Mouse (Mus musculus): ENCODE results near the gene Abo. TPM values are rescaled to one million over a fixed set of nuclear protein-coding genes. Genes with fewer than 3 reads are reported as not detected.
"Not testable (repeated sequence)": the region's sequence is repeated elsewhere in the genome, so short reads cannot be mapped to it uniquely, and the experiment has no call there.

Gene Abo
- polyA plus RNA-seq, 1 experiment from 2014 or later = not detected

DNA sequence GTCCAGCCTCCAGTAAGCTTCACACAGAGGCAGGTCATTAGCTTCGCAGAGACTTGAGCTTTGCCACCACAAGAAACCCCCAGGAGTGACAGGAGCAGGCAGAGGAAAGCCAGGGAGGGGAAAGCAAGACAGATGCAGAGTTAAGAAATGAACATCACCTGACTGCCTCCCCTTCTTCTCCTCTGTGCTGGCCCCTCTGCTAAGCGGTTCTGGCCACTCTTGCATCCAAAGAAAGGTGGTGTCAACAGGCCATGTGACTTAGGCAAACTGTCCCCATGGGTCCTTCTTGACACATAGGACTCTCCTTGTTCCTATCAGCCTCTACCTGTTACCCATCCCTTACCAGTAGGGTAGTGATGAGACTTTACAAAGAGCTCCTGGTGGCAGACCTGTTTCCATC, 41.2 kb upstream of the Abo start:
- 82% methylated on average over 2 of the region's 2 CpGs for WGBS

DNA sequence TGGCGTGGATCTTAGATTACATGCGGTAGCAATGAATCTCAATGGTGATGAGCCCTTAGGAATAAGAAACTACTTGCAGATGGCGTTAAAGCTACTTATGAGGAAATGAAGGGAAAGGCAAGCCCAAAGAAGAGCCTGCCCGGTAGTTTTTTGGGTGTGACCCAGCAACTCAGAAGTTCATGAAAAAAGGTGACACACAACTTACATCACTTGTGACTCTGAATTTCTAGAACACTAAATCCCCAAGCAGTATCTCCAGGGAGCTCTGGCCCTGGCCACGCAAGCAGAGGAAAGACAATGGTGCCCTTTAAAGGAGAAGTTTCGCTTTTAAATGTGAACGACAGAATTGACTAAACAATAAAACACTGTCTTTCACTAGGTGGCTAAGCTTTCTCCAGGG, 38.5 kb upstream of the Abo start:
- Histone ChIP-seq H3K4me2 (peak overlapping the region; percentile 70), H3K9ac (peak overlapping the region; percentile 83), H3K9me3 (replicated peaks) (no peaks in the 10 kb centered on the region), H3K27me3 (no peaks in the 10 kb centered on the region), H3K4me1 (peaks cover 33% of the 10 kb centered on the region), H3K36me3 (peaks cover 63% of the 10 kb centered on the region), H3K27ac (peak overlapping the region; percentile 95), H3K4me3 (replicated peaks) (peak overlapping the region; percentile 87)
- whole genome bisulfite sequencing = 10% methylated on average over 7 of the region's 7 CpGs
- no peak for ATAC-seq (replicated peaks; ENCODE audit: low FRiP score)

More for the DNA sequence above, 41.2 kb upstream of the Abo start:
- no peak for ATAC-seq (replicated peaks; ENCODE audit: low FRiP score)
- peaks cover 43% of the 10 kb centered on the region for H3K36me3 ChIP-seq
- H3K27ac ChIP-seq = no peak overlapping the region
- no peak overlapping the region for H3K9ac ChIP-seq
- peaks cover 46% of the 10 kb centered on the region for H3K4me1 ChIP-seq
- H3K4me2 ChIP-seq = no peak overlapping the region
- no peaks in the 10 kb centered on the region for H3K27me3 ChIP-seq
- no peaks in the 10 kb centered on the region for H3K9me3 ChIP-seq (replicated peaks)
- no peak overlapping the region for H3K4me3 ChIP-seq (replicated peaks)

DNA sequence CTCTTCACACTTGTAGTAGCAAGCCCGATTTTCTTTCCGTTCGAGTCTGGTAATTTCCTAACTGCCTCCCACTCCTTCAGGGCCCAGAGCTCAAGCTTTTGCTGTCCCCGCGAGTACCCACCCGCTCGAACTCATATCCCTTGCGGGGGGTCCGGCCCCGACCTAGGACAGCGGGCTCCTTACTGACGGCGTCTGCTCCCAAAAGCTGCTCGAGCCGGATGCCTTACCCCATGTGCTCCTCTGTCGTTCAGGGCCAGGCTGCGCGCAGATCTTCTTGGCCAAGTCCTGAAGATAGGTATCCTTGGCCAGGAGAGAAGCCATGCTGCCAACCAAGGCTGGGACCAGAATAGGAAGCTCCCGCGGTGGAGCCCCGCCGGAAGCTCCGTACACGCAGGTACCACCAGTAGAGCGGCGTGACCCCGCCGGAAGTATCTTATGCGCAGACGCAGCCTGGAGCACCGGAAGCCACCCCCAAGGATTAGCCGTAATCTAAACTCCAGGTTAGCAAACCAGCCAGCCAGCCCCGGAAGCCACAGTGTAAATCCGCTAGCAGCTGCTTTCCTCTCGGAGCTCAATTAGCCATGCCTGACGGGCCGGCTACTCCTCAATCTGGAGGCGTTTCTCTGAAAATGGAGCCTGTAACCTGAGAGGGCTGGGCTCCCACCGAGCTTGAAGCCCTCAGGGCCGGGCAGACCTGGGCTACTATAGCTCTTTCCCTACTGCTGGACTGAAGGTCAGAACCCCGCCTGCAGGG, 37.9 kb upstream of the Abo start, which contains the start of gene Surf6:
TSS of gene Surf6 (minus strand) at position 413 of the 754 bp plus-strand sequence.
- H3K9ac ChIP-seq = peak within 1 kb of the TSS; percentile 83
- H3K27ac ChIP-seq = peak within 1 kb of the TSS; percentile 95
- H3K4me3 ChIP-seq (replicated peaks) = peak within 1 kb of the TSS; percentile 87
- no peaks in the 10 kb centered on the region for H3K27me3 ChIP-seq
- peaks cover 63% of the 10 kb centered on the region for H3K36me3 ChIP-seq
- peak within 1 kb of the TSS; percentile 70 for H3K4me2 ChIP-seq
- H3K4me1 ChIP-seq = peaks cover 31% of the 10 kb centered on the region
- under 1% methylated on average over 41 of the region's 41 CpGs for WGBS
- peak; percentile 93 for ATAC-seq (replicated peaks; ENCODE audit: low FRiP score)
- no peaks in the 10 kb centered on the region for H3K9me3 ChIP-seq (replicated peaks)

DNA sequence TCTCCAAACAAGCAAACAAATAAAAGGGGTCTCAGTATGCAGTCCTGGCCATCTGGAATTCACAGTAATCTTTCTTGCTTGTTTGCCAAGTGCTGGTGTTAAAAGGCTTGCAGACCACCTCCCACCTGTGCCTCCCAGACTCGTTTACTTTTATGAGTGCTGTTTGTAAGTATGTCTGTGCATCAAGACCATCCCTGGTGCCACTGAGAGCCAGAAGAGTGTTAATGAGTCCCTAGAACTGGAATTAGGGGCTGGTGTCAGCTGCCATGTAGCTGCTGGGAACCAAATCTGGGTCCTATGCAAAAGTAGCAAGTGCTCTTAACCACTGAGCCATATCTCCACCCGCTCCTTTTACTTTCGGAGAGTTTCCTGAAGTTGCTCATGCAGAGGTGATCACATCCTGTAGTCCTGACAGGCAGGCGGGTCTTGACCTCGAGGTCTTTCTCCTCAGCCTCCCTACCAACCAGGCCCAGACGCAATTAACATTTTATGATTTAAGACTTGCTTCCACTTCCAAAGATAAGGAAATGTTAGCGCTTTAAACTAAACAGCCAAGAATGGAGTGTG, 37.1 kb upstream of the Abo start:
- no peak for ATAC-seq (replicated peaks; ENCODE audit: low FRiP score)
- peak overlapping the region; percentile 83 for H3K9ac ChIP-seq
- H3K4me2 ChIP-seq = peak overlapping the region; percentile 70
- peak overlapping the region; percentile 87 for H3K4me3 ChIP-seq (replicated peaks)
- peaks cover 63% of the 10 kb centered on the region for H3K36me3 ChIP-seq
- peak overlapping the region; percentile 95 for H3K27ac ChIP-seq
- H3K27me3 ChIP-seq = no peaks in the 10 kb centered on the region
- H3K4me1 ChIP-seq = peaks cover 26% of the 10 kb centered on the region
- no peaks in the 10 kb centered on the region for H3K9me3 ChIP-seq (replicated peaks)
- 6% methylated on average over 7 of the region's 7 CpGs for WGBS

DNA sequence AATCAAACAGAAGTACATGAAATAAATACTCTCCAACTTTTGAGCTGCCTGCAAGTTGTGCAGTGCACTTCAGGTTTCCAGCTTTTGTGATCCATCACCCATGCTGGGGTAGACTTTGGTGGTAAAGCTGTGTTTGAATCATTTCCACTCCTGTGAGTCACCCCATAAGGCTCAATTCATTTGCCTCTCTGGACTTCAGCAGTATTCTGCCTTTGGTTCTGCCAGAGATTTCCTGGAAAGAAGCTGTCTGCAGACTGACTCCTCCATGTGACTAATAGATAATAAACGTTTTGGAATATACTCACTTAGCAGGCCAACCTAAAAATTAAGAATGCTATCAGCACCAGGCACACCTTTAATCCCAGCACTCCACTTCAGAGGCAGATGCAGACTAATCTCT, 36.0 kb upstream of the Abo start:
- H3K36me3 ChIP-seq = peaks cover 63% of the 10 kb centered on the region

DNA sequence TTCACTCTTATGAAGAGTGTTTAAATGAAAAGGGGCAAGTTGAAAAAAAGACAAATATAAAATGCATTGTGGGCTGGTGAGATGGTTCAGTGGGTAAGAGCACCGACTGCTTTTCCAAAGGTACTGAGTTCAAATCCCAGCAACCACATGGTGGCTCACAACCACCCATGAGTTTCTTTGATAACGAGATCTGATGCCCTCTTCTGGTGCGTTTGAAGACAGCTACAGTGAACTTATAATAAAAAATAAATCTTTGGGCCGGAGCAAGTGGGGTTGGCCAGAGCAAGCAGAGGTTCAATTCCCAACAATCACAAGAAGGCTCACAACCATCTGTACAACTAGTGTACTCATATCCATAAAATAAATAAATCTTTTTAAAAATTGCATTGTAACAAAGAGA, 31.1 kb upstream of the Abo start:
- H3K4me2 ChIP-seq = no peak overlapping the region
- H3K27ac ChIP-seq = no peak overlapping the region
- peaks cover 1% of the 10 kb centered on the region; the same call in 1 of the 2 replicates for H3K4me1 ChIP-seq
- H3K4me3 ChIP-seq (replicated peaks) = no peak overlapping the region
- no peaks in the 10 kb centered on the region for H3K27me3 ChIP-seq
- peaks cover 92% of the 10 kb centered on the region for H3K36me3 ChIP-seq
- ATAC-seq (replicated peaks; ENCODE audit: low FRiP score) = no peak
- 90% methylated on average over 4 of the region's 4 CpGs for WGBS
- no peaks in the 10 kb centered on the region for H3K9me3 ChIP-seq (replicated peaks)
- no peak overlapping the region for H3K9ac ChIP-seq

More for the DNA sequence above, 36.0 kb upstream of the Abo start:
- Histone ChIP-seq H3K9ac (no peak overlapping the region), H3K4me3 (replicated peaks) (no peak overlapping the region), H3K27me3 (no peaks in the 10 kb centered on the region), H3K4me2 (no peak overlapping the region; the same call in 1 of the 2 replicates), H3K27ac (no peak overlapping the region), H3K9me3 (replicated peaks) (no peaks in the 10 kb centered on the region), H3K4me1 (peaks cover 26% of the 10 kb centered on the region)
- WGBS = 71% methylated on average over 1 of the region's 1 CpGs
- ATAC-seq (replicated peaks; ENCODE audit: low FRiP score) = no peak

DNA sequence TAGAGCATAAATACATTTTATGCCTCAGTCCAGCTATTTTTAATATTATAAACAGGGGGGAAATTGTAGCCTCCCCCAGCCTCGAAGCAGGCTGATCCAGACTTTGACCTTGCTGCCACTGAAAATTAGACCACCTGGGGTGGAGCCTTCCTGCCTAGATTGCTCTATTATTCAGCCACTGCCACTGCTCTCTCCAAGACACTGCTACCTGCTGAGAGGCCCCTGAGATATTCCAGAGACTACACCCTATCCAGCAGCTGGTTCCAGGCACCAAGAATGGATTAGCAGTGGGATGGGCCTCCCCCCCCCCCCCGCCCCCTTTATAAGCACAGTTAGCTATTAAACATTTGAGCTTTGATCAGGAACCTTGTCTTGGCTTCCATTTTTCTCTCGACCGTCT, 21.4 kb upstream of the Abo start:
- H3K4me3 ChIP-seq (replicated peaks); H3K4me1 ChIP-seq; ATAC-seq (replicated peaks; ENCODE audit: low FRiP score); H3K27ac ChIP-seq; H3K9ac ChIP-seq; H3K27me3 ChIP-seq; H3K4me2 ChIP-seq; H3K9me3 ChIP-seq (replicated peaks): not testable (repeated sequence)
- WGBS = 67% methylated on average over 4 of the region's 4 CpGs
- H3K36me3 ChIP-seq = peaks cover 30% of the 10 kb centered on the region

DNA sequence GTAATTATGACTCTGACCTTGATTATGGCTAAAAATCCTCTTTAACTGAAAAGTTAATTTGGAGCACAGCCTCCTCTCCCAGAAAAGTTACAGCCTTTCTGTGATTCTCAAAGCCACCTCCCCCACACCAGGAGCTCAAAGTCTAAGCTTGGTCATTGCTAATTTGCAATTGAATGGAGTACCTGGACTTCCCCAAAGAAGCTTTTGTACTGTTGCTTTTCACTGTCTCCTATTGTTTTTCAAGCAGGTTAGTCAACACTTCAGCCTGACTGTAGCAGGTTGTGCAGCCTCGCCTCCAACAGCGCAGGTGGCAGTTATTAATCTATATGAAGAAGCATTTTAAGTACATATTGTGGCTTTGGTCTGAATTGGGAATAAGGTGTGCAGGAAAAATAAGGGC, 20.8 kb upstream of the Abo start:
- not testable (repeated sequence) for H3K4me2 ChIP-seq; H3K9ac ChIP-seq; H3K27ac ChIP-seq; H3K27me3 ChIP-seq; H3K4me1 ChIP-seq; ATAC-seq (replicated peaks; ENCODE audit: low FRiP score); H3K9me3 ChIP-seq (replicated peaks); H3K4me3 ChIP-seq (replicated peaks)
- 95% methylated on average over 2 of the region's 2 CpGs for WGBS
- H3K36me3 ChIP-seq = peaks cover 24% of the 10 kb centered on the region

DNA sequence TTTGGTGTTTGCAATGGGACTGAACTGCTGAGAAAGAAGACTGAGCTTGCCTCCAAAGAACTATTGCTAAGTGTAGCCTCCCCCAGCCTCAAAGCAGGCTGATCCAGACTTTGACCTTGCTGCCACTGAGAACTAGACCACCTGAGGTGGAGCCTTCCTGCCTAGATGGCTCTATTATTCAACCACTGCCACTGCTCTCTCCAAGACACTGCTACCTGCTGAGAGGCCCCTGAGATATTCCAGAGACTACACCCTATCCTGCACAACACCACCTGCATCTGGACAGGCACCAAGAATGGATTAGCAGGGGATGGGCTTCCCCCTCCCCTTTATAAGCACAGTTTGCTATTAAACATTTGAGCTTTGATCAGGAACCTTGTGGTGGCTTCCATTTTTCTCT, 13.8 kb upstream of the Abo start:
- peaks cover 4% of the 10 kb centered on the region; the same call in 1 of the 2 replicates for H3K9me3 ChIP-seq (replicated peaks)
- H3K4me2 ChIP-seq = no peak overlapping the region
- no peaks in the 10 kb centered on the region for H3K36me3 ChIP-seq
- ATAC-seq (replicated peaks; ENCODE audit: low FRiP score) = no peak
- H3K4me3 ChIP-seq (replicated peaks) = no peak overlapping the region
- no peaks in the 10 kb centered on the region for H3K4me1 ChIP-seq
- H3K27me3 ChIP-seq = no peaks in the 10 kb centered on the region
- H3K27ac ChIP-seq = no peak overlapping the region
- no peak overlapping the region for H3K9ac ChIP-seq

DNA sequence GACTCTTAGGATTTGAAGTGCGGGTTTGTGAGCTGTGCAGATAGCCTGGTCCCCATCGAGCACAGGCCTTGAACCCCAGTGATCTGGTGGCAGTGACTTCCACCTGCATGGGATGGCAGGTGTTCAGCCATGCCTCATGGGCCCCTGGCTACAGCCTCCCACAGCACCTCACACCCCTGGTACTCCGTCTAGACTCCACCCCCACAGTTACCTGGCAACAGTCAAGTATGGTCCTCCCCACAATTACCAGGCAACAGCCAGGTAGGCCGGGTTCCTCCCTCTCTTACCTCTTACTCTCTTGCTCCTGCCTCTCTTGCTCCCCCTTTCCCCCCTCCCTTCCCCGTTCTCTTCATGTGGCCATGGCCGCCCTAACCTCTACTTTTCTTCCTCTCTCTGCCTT, 5.9 kb upstream of the Abo start:
- 64% methylated on average over 6 of the region's 6 CpGs for WGBS
- Histone ChIP-seq H3K9ac (no peak overlapping the region), H3K9me3 (replicated peaks) (no peaks in the 10 kb centered on the region), H3K27ac (no peak overlapping the region), H3K4me2 (no peak overlapping the region), H3K27me3 (no peaks in the 10 kb centered on the region), H3K36me3 (no peaks in the 10 kb centered on the region), H3K4me3 (replicated peaks) (no peak overlapping the region), H3K4me1 (no peaks in the 10 kb centered on the region)
- ATAC-seq (replicated peaks; ENCODE audit: low FRiP score) = no peak

DNA sequence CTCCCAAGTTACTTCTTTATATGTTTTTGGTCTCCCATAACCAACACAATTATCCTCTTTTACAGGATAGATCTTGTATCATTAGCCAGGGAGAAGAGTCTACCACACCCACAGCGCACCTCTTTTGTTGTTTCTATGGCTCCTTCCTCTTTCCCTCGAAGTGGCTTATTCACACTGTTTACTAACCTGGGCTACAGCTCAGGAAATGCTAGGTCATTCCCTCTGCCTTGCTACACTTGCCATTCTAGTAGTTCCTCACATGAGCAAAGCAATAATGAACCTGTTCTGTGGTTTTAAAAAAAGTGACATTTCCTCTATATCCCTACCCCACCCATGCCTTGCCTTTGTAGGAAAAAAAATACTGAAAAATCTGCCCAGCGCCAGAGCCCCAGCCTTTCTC, 1.9 kb downstream of the Abo start:
- 72% methylated on average over 3 of the region's 3 CpGs for WGBS
- H3K27ac ChIP-seq = no peak overlapping the region
- H3K27me3 ChIP-seq = no peaks in the 10 kb centered on the region
- H3K4me2 ChIP-seq = no peak overlapping the region
- no peak overlapping the region for H3K4me3 ChIP-seq (replicated peaks)
- H3K9me3 ChIP-seq (replicated peaks) = no peaks in the 10 kb centered on the region
- no peak for ATAC-seq (replicated peaks; ENCODE audit: low FRiP score)
- H3K4me1 ChIP-seq = no peaks in the 10 kb centered on the region
- H3K36me3 ChIP-seq = no peaks in the 10 kb centered on the region
- H3K9ac ChIP-seq = no peak overlapping the region

DNA sequence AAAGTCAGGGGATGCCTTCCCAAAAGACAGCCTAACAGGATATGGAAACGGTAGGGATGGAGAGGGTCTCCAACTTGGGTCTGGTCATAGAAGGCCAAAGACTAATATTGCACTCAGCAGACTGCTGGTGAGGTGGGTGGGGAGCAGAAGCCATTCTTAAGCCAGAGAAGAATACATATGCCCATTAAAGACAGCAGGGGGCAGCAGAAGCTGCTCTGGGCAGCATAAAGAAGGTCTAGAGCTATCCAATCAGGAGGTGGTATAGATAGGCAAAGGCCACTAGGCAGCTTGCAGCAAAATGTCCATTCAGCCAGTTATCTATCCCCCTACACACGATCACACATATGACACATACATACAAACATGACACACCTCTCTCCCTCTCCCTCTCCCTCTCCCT, 17.1 kb downstream of the Abo start:
- WGBS = 61% methylated on average over 2 of the region's 2 CpGs
- Histone ChIP-seq H3K4me2 (no peak overlapping the region), H3K4me3 (replicated peaks) (no peak overlapping the region), H3K9ac (no peak overlapping the region), H3K27me3 (no peaks in the 10 kb centered on the region), H3K4me1 (no peaks in the 10 kb centered on the region), H3K36me3 (no peaks in the 10 kb centered on the region), H3K27ac (no peak overlapping the region), H3K9me3 (replicated peaks) (no peaks in the 10 kb centered on the region)
- no peak for ATAC-seq (replicated peaks; ENCODE audit: low FRiP score)
